Mouse (Mus musculus): ENCODE results near the gene Phactr1. TPM values are rescaled to one million over a fixed set of nuclear protein-coding genes. Genes with fewer than 3 reads are reported as not detected.

The Phactr1 gene
- polyA plus RNA-seq, 2 experiments: 3.6 to 6.7 TPM

GRCm38 (mm10) chr13:42894016-42894415 is 213.6 kb downstream of the Phactr1 start:
- Histone ChIP-seq H3K4me3 (replicated peaks; ENCODE audit: low read length) (no peak overlapping the region), H3K36me3 (ENCODE audit: control insufficient read depth, insufficient read depth, low read length) (no peaks in the 10 kb centered on the region), H3K4me1 (ENCODE audit: control insufficient read depth, insufficient read depth, low read length) (no peaks in the 10 kb centered on the region), H3K9me3 (ENCODE audit: control insufficient read depth, low read length) (no peaks in the 10 kb centered on the region), H3K9ac (ENCODE audit: low read depth, low read length, severe bottlenecking) (no peak overlapping the region), H3K27ac (replicated peaks; ENCODE audit: low read depth, low read length) (no peak overlapping the region), H3K4me2 (replicated peaks; ENCODE audit: low read depth, low read length, severe bottlenecking) (no peak overlapping the region), H3K27me3 (ENCODE audit: control insufficient read depth, insufficient read depth, low read length) (no peaks in the 10 kb centered on the region)
- ATAC-seq (ENCODE audit: low FRiP score, low read depth) (no peak), DNase-seq (ENCODE audit: low spot score) (no peak)
- TF ChIP-seq POLR2A (IDR thresholded peaks at IDR 0.05; ENCODE audit: borderline replicate concordance, extremely low read depth, insufficient read depth, insufficient read length): no peak
- 95% methylated on average over 10 of the region's 10 CpGs for WGBS

GRCm38 (mm10) chr13:42894598-42894997 is 214.2 kb downstream of the Phactr1 start:
- no peaks in the 10 kb centered on the region for H3K9me3 ChIP-seq (ENCODE audit: control insufficient read depth, low read length)
- WGBS: 91% methylated on average over 12 of the region's 12 CpGs
- DNase-seq (ENCODE audit: low spot score) (no peak), ATAC-seq (ENCODE audit: low FRiP score, low read depth) (no peak)
- no peaks in the 10 kb centered on the region for H3K27me3 ChIP-seq (ENCODE audit: control insufficient read depth, insufficient read depth, low read length)
- no peak overlapping the region for H3K9ac ChIP-seq (ENCODE audit: low read depth, low read length, severe bottlenecking)
- H3K4me2 ChIP-seq (replicated peaks; ENCODE audit: low read depth, low read length, severe bottlenecking): no peak overlapping the region
- H3K4me1 ChIP-seq (ENCODE audit: control insufficient read depth, insufficient read depth, low read length): no peaks in the 10 kb centered on the region
- no peak overlapping the region for H3K4me3 ChIP-seq (replicated peaks; ENCODE audit: low read length)
- H3K36me3 ChIP-seq (ENCODE audit: control insufficient read depth, insufficient read depth, low read length): no peaks in the 10 kb centered on the region
- no peak for TF ChIP-seq POLR2A (IDR thresholded peaks at IDR 0.05; ENCODE audit: borderline replicate concordance, extremely low read depth, insufficient read depth, insufficient read length)
- H3K27ac ChIP-seq (replicated peaks; ENCODE audit: low read depth, low read length): no peak overlapping the region

GRCm38 (mm10) chr13:42895980-42896379 is 215.6 kb downstream of the Phactr1 start:
- H3K4me2 ChIP-seq (replicated peaks; ENCODE audit: low read depth, low read length, severe bottlenecking): no peak overlapping the region
- TF ChIP-seq POLR2A (IDR thresholded peaks at IDR 0.05; ENCODE audit: borderline replicate concordance, extremely low read depth, insufficient read depth, insufficient read length): no peak
- ATAC-seq (ENCODE audit: low FRiP score, low read depth) (no peak), DNase-seq (ENCODE audit: low spot score) (no peak)
- no peaks in the 10 kb centered on the region for H3K4me1 ChIP-seq (ENCODE audit: control insufficient read depth, insufficient read depth, low read length)
- no peaks in the 10 kb centered on the region for H3K27me3 ChIP-seq (ENCODE audit: control insufficient read depth, insufficient read depth, low read length)
- H3K36me3 ChIP-seq (ENCODE audit: control insufficient read depth, insufficient read depth, low read length): no peaks in the 10 kb centered on the region
- WGBS: 50% methylated on average over 3 of the region's 3 CpGs
- no peak overlapping the region for H3K9ac ChIP-seq (ENCODE audit: low read depth, low read length, severe bottlenecking)
- H3K9me3 ChIP-seq (ENCODE audit: control insufficient read depth, low read length): no peaks in the 10 kb centered on the region
- no peak overlapping the region for H3K27ac ChIP-seq (replicated peaks; ENCODE audit: low read depth, low read length)
- H3K4me3 ChIP-seq (replicated peaks; ENCODE audit: low read length): no peak overlapping the region

GRCm38 (mm10) chr13:42899611-42900010 is 219.2 kb downstream of the Phactr1 start:
- Histone ChIP-seq H3K36me3 (ENCODE audit: control insufficient read depth, insufficient read depth, low read length) (no peaks in the 10 kb centered on the region), H3K9me3 (ENCODE audit: control insufficient read depth, low read length) (no peaks in the 10 kb centered on the region), H3K4me1 (ENCODE audit: control insufficient read depth, insufficient read depth, low read length) (no peaks in the 10 kb centered on the region), H3K4me3 (replicated peaks; ENCODE audit: low read length) (no peak overlapping the region), H3K27me3 (ENCODE audit: control insufficient read depth, insufficient read depth, low read length) (no peaks in the 10 kb centered on the region), H3K27ac (replicated peaks; ENCODE audit: low read depth, low read length) (no peak overlapping the region), H3K4me2 (replicated peaks; ENCODE audit: low read depth, low read length, severe bottlenecking) (no peak overlapping the region), H3K9ac (ENCODE audit: low read depth, low read length, severe bottlenecking) (no peak overlapping the region)
- DNase-seq (ENCODE audit: low spot score) (no peak), ATAC-seq (ENCODE audit: low FRiP score, low read depth) (no peak)
- WGBS: 71% methylated on average over 3 of the region's 3 CpGs
- no peak for TF ChIP-seq POLR2A (IDR thresholded peaks at IDR 0.05; ENCODE audit: borderline replicate concordance, extremely low read depth, insufficient read depth, insufficient read length)

GRCm38 (mm10) chr13:42901837-42902236 is 221.4 kb downstream of the Phactr1 start:
- WGBS: 91% methylated on average over 2 of the region's 2 CpGs
- no peak for ATAC-seq (ENCODE audit: low FRiP score, low read depth)
- no peak overlapping the region for H3K4me3 ChIP-seq (replicated peaks; ENCODE audit: low read length)
- no peaks in the 10 kb centered on the region for H3K27me3 ChIP-seq (ENCODE audit: control insufficient read depth, insufficient read depth, low read length)
- H3K9me3 ChIP-seq (ENCODE audit: control insufficient read depth, low read length): no peaks in the 10 kb centered on the region
- no peak overlapping the region for H3K4me2 ChIP-seq (replicated peaks; ENCODE audit: low read depth, low read length, severe bottlenecking)
- H3K36me3 ChIP-seq (ENCODE audit: control insufficient read depth, insufficient read depth, low read length): no peaks in the 10 kb centered on the region
- H3K9ac ChIP-seq (ENCODE audit: low read depth, low read length, severe bottlenecking): no peak overlapping the region
- no peaks in the 10 kb centered on the region for H3K4me1 ChIP-seq (ENCODE audit: control insufficient read depth, insufficient read depth, low read length)
- no peak overlapping the region for H3K27ac ChIP-seq (replicated peaks; ENCODE audit: low read depth, low read length)
- no peak for TF ChIP-seq POLR2A (IDR thresholded peaks at IDR 0.05; ENCODE audit: borderline replicate concordance, extremely low read depth, insufficient read depth, insufficient read length)
- no peak for DNase-seq (ENCODE audit: low spot score)

- no peaks in the 10 kb centered on the region for H3K36me3 ChIP-seq (ENCODE audit: control insufficient read depth, insufficient read depth, low read length)
- H3K4me2 ChIP-seq (replicated peaks; ENCODE audit: low read depth, low read length, severe bottlenecking): no peak overlapping the region
- no peak overlapping the region for H3K4me3 ChIP-seq (replicated peaks; ENCODE audit: low read length)
- no peak overlapping the region for H3K9ac ChIP-seq (ENCODE audit: low read depth, low read length, severe bottlenecking)
- DNase-seq (ENCODE audit: low spot score) (no peak), ATAC-seq (ENCODE audit: low FRiP score, low read depth) (no peak)
- no peaks in the 10 kb centered on the region for H3K9me3 ChIP-seq (ENCODE audit: control insufficient read depth, low read length)
- H3K4me1 ChIP-seq (ENCODE audit: control insufficient read depth, insufficient read depth, low read length): no peaks in the 10 kb centered on the region
- H3K27me3 ChIP-seq (ENCODE audit: control insufficient read depth, insufficient read depth, low read length): no peaks in the 10 kb centered on the region
- no peak overlapping the region for H3K27ac ChIP-seq (replicated peaks; ENCODE audit: low read depth, low read length)
- WGBS: 73% methylated on average over 3 of the region's 3 CpGs
- no peak for TF ChIP-seq POLR2A (IDR thresholded peaks at IDR 0.05; ENCODE audit: borderline replicate concordance, extremely low read depth, insufficient read depth, insufficient read length)
These were observed 222.4 kb downstream of the Phactr1 start for GRCm38 (mm10) chr13:42902859-42903258.
